ENCODE assay signal across 8 mouse cellular contexts in genomic region chr14:28510341-28511028, GRCm38 (mm10). TPM values are rescaled to one million over a fixed set of nuclear protein-coding genes. Genes with fewer than 3 reads are reported as not detected.
DNase-seq lines count a peak whose midpoint lies in the region; ATAC-seq and TF ChIP-seq lines count a peak whose summit lies in the region.

No protein-coding gene starts in this region.

- peak overlapping the region; percentile 17; the same call in 1 of the 2 replicates for H3K9ac ChIP-seq in intestine, postnatal 0 days (ENCODE audit: low read depth, low read length)
- peak overlapping the region; percentile 87 for H3K9ac ChIP-seq in midbrain, embryonic 11.5 days (ENCODE audit: low read length)

- peak; percentile 94 for DNase-seq in heart, adult 11 months
- no peak for DNase-seq in heart, adult 8-10 months (ENCODE audit: low spot score)
- peak; percentile 50 for DNase-seq in ZHBTc4 (ENCODE audit: low read depth, low spot score)
- DNase-seq in frontal cortex, postnatal 25 days (ENCODE audit: low spot score in 2 of 2), result peak; percentile 17 to 23
- DNase-seq in midbrain, embryonic 11.5 days (ENCODE audit: low spot score, missing footprints), result peak; percentile 96

- peak overlapping the region; percentile 40 for H3K4me3 ChIP-seq in intestine, postnatal 0 days (ENCODE audit: low read depth, low read length)
- peak overlapping the region; percentile 70 for H3K4me3 ChIP-seq in midbrain, embryonic 11.5 days (ENCODE audit: low read depth, low read length)

- no peaks in the 10 kb centered on the region for H3K9me3 ChIP-seq in intestine, postnatal 0 days (ENCODE audit: control insufficient read depth)
- H3K9me3 ChIP-seq in midbrain, embryonic 11.5 days (ENCODE audit: control insufficient read depth, low read length), result no peaks in the 10 kb centered on the region

- peak overlapping the region; percentile 64 for H3K4me2 ChIP-seq in intestine, postnatal 0 days (replicated peaks; ENCODE audit: low read depth)
- H3K4me2 ChIP-seq in midbrain, embryonic 11.5 days, result peak overlapping the region; percentile 95

- no peaks in the 10 kb centered on the region for H3K36me3 ChIP-seq in intestine, postnatal 0 days (ENCODE audit: control insufficient read depth, insufficient read depth)
- H3K36me3 ChIP-seq in midbrain, embryonic 11.5 days (ENCODE audit: control insufficient read depth, insufficient read depth, low read length), result no peaks in the 10 kb centered on the region

- 18% methylated on average over 29 of the region's 29 CpGs for WGBS in intestine, postnatal 0 days
- under 1% methylated on average over 29 of the region's 29 CpGs for WGBS in midbrain, embryonic 11.5 days

- no peak overlapping the region for H3K27ac ChIP-seq in intestine, postnatal 0 days (ENCODE audit: low read depth, low read length)
- H3K27ac ChIP-seq in midbrain, embryonic 11.5 days (ENCODE audit: low read depth, low read length), result peak overlapping the region; percentile 74

- peaks cover 63% of the 10 kb centered on the region for H3K27me3 ChIP-seq in intestine, postnatal 0 days (replicated peaks; ENCODE audit: control insufficient read depth, insufficient read depth, low read length)
- H3K27me3 ChIP-seq in midbrain, embryonic 11.5 days (ENCODE audit: control insufficient read depth, insufficient read depth, low read length), result peaks cover 13% of the 10 kb centered on the region

- no peak for ATAC-seq in intestine, postnatal 0 days
- ATAC-seq in midbrain, embryonic 11.5 days (ENCODE audit: low FRiP score), result no peak
- no peak for ATAC-seq in granulocyte monocyte progenitor cell, adult 5-6 weeks (replicated peaks; ENCODE audit: poor library complexity, severe bottlenecking)
- no peak for ATAC-seq in activated CD4-positive, CD25-positive, alpha-beta regulatory T cell, adult 4 months

- H3K4me1 ChIP-seq in intestine, postnatal 0 days (replicated peaks; ENCODE audit: control insufficient read depth, insufficient read depth, low read length), result 0 out of 2 replicates have a peak, but pooled peaks cover 6% of the 10 kb centered on the region
- peaks cover 31% of the 10 kb centered on the region for H3K4me1 ChIP-seq in midbrain, embryonic 11.5 days (ENCODE audit: control insufficient read depth, insufficient read depth, low read length)

- peak; percentile 44; the same call in 1 of the 2 replicates for TF ChIP-seq CTCF in intestine, postnatal 0 days (IDR thresholded peaks at IDR 0.05; ENCODE audit: low read depth)

RNA-seq across cellular contexts. Expression of gene Wnt5a, which starts 5.9 kb away (rescaled TPM):
- 10 to 100 TPM; 12.1 to 14.7 (median 13.0) TPM for total RNA-seq in heart, adult 8-10 months (2022)
- polyA plus RNA-seq in intestine, postnatal 0 days (2015; fragmentation: Nextera tagmentation; extraction: Ambion mirVana), result 11.6 and 12.0 TPM in 2 replicates
- polyA plus RNA-seq in midbrain, embryonic 11.5 days (2014; fragmentation: Nextera tagmentation; extraction: Ambion mirVana), result 27.8 and 31.3 TPM in 2 replicates
- total RNA-seq in granulocyte monocyte progenitor cell, adult 5-6 weeks (2014; fragmentation: Nextera tagmentation), result not detected in 2 replicates
- total RNA-seq in granulocyte monocyte progenitor cell, adult 5-6 weeks (2017), result not detected in 2 replicates
- not detected for polyA plus RNA-seq in activated CD4-positive, CD25-positive, alpha-beta regulatory T cell, adult 4 months (2017; shearing (Covaris generic))

Comparison
In these comparisons a context has a peak if more than half of its experiments do, and no peak if none do; other contexts are left out.
1. RNA of gene Wnt5a, which starts 5.9 kb away (polyA plus RNA-seq): 27.8 to 31.3 TPM in midbrain, embryonic 11.5 days and 11.6 to 12.0 TPM in intestine, postnatal 0 days; not detected in activated CD4-positive, CD25-positive, alpha-beta regulatory T cell, adult 4 months; every median in the first group is over 10 times any median in the second.